Mouse (Mus musculus): ENCODE measurements around the gene Esrra. TPM values are rescaled to one million over a fixed set of nuclear protein-coding genes. Genes with fewer than 3 reads are reported as not detected.

The Esrra gene
- total and polyA plus RNA-seq, 2 experiments from 2014 or later, result 7.2 to 31.6 TPM

GRCm38 (mm10) chr19:6956461-6956860 is 34.8 kb upstream of the Esrra start:
- no peak overlapping the region for H3K4me2 ChIP-seq (ENCODE audit: low read depth, low read length, poor library complexity, severe bottlenecking)
- no peak for ATAC-seq (ENCODE audit: low FRiP score)
- TF ChIP-seq CTCF (IDR thresholded peaks at IDR 0.05), result no peak

DNA sequence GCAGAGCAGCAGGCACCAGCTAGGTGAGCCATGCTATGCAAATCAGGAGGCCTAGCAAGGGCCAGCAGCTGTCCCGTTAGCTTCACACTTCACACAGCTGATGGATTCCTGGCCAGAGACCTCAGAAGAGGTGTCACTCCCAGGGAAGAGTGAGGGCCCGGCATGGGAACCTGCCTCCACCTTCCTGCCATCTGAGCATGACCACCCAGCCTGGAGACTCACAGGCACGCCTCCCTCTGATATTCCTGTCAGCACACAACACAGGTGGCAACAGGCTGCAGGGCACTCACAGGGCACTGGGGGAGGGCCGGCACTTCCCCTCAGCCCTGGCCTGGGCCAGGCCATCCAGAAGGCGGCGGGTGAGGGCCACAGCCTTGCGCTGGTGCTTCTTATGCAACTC is 33.8 kb upstream of the Esrra start:
- Histone ChIP-seq H3K9ac (replicated peaks; ENCODE audit: low read length, poor library complexity, severe bottlenecking) (no peak overlapping the region), H3K9me3 (ENCODE audit: low read length) (no peaks in the 10 kb centered on the region), H3K27ac (ENCODE audit: low read depth, low read length) (no peak overlapping the region), H3K4me2 (ENCODE audit: low read depth, low read length, poor library complexity, severe bottlenecking) (no peak overlapping the region), H3K36me3 (ENCODE audit: insufficient read depth, low read length) (0 out of 2 replicates have a peak, but pooled peaks cover 12% of the 10 kb centered on the region), H3K27me3 (ENCODE audit: insufficient read depth, low read length) (no peaks in the 10 kb centered on the region), H3K4me3 (ENCODE audit: low read depth, low read length) (no peak overlapping the region), H3K4me1 (ENCODE audit: insufficient read depth, low read length) (0 out of 2 replicates have a peak, but pooled peaks cover 3% of the 10 kb centered on the region)
- DNase-seq (ENCODE audit: low spot score) (no peak), ATAC-seq (ENCODE audit: low FRiP score) (no peak)
- TF ChIP-seq CTCF (IDR thresholded peaks at IDR 0.05), result no peak
- 89% methylated on average over 7 of the region's 7 CpGs for WGBS

More at GRCm38 (mm10) chr19:6956461-6956860, 34.8 kb upstream of the Esrra start:
- no peak overlapping the region for H3K4me3 ChIP-seq (ENCODE audit: low read depth, low read length)
- no peak for DNase-seq (ENCODE audit: low spot score)
- no peak overlapping the region for H3K27ac ChIP-seq (ENCODE audit: low read depth, low read length)
- no peaks in the 10 kb centered on the region for H3K27me3 ChIP-seq (ENCODE audit: insufficient read depth, low read length)
- 0 out of 2 replicates have a peak, but pooled peaks cover 12% of the 10 kb centered on the region for H3K36me3 ChIP-seq (ENCODE audit: insufficient read depth, low read length)
- WGBS, result 76% methylated on average over 10 of the region's 10 CpGs
- 0 out of 2 replicates have a peak, but pooled peaks cover 3% of the 10 kb centered on the region for H3K4me1 ChIP-seq (ENCODE audit: insufficient read depth, low read length)
- no peaks in the 10 kb centered on the region for H3K9me3 ChIP-seq (ENCODE audit: low read length)
- no peak overlapping the region for H3K9ac ChIP-seq (replicated peaks; ENCODE audit: low read length, poor library complexity, severe bottlenecking)

DNA sequence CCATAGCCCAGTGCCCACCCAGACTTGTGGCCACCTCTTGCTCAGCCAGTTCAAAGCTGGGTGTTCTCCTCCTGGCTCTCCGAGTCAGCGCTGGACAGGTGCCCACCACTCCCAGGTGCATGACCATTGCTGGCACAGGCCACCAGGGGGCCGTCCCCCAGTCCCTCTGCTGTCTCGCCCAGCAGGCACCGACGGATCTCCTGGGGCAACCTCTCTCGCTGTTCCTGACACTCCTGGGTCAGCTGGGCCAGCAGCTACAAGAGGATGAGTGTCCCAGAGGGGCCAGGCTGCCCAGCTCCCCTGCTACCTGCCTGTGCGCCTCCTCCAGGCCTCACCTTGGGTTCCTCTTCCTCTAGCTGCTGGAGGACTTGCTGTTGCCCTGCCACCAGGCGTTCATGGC is 32.4 kb upstream of the Esrra start:
- DNase-seq (ENCODE audit: low spot score) (no peak), ATAC-seq (ENCODE audit: low FRiP score) (no peak)
- Histone ChIP-seq H3K36me3 (ENCODE audit: insufficient read depth, low read length) (0 out of 2 replicates have a peak, but pooled peaks cover 12% of the 10 kb centered on the region), H3K9ac (replicated peaks; ENCODE audit: low read length, poor library complexity, severe bottlenecking) (no peak overlapping the region), H3K4me1 (ENCODE audit: insufficient read depth, low read length) (0 out of 2 replicates have a peak, but pooled peaks cover 3% of the 10 kb centered on the region), H3K4me3 (ENCODE audit: low read depth, low read length) (no peak overlapping the region), H3K27me3 (ENCODE audit: insufficient read depth, low read length) (no peaks in the 10 kb centered on the region), H3K27ac (ENCODE audit: low read depth, low read length) (no peak overlapping the region), H3K9me3 (ENCODE audit: low read length) (no peaks in the 10 kb centered on the region), H3K4me2 (ENCODE audit: low read depth, low read length, poor library complexity, severe bottlenecking) (no peak overlapping the region)
- 57% methylated on average over 9 of the region's 9 CpGs for WGBS
- peak; percentile 40; the same call in 1 of the 2 replicates for TF ChIP-seq CTCF (IDR thresholded peaks at IDR 0.05)

DNA sequence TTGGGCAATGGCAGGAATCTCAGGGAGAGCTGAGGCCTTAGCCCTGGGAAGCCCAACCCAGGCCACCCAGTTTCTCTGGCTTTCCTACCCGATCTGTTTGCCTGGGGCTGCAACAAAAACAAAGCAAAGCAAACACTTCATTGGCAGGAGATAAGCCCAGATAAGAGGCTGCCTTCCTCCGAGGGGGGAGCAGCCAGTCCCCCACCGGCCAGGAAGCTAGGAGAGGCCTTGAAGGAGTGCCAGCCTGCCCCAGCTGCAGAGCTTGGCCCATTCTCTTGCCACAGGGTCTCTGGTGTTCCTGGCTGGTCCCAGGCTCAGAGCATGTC is 31.1 kb upstream of the Esrra start:
- Histone ChIP-seq H3K4me3 (ENCODE audit: low read depth, low read length) (peak overlapping the region; percentile 59), H3K9me3 (ENCODE audit: low read length) (no peaks in the 10 kb centered on the region), H3K36me3 (ENCODE audit: insufficient read depth, low read length) (peaks cover 13% of the 10 kb centered on the region; the same call in 1 of the 2 replicates), H3K27me3 (ENCODE audit: insufficient read depth, low read length) (no peaks in the 10 kb centered on the region), H3K4me1 (ENCODE audit: insufficient read depth, low read length) (0 out of 2 replicates have a peak, but pooled peaks cover 3% of the 10 kb centered on the region), H3K4me2 (ENCODE audit: low read depth, low read length, poor library complexity, severe bottlenecking) (peak overlapping the region; percentile 76), H3K27ac (ENCODE audit: low read depth, low read length) (peak overlapping the region; percentile 85; the same call in 1 of the 2 replicates), H3K9ac (replicated peaks; ENCODE audit: low read length, poor library complexity, severe bottlenecking) (no peak overlapping the region)
- WGBS, result 29% methylated on average over 3 of the region's 3 CpGs
- TF ChIP-seq CTCF (IDR thresholded peaks at IDR 0.05), result no peak
- no peak for DNase-seq (ENCODE audit: low spot score)
- ATAC-seq (ENCODE audit: low FRiP score), result no peak

GRCm38 (mm10) chr19:6951994-6952711 is 30.5 kb upstream of the Esrra start:
- peak overlapping the region; percentile 59 for H3K4me3 ChIP-seq (ENCODE audit: low read depth, low read length)
- TF ChIP-seq CTCF (IDR thresholded peaks at IDR 0.05), result no peak
- H3K9ac ChIP-seq (replicated peaks; ENCODE audit: low read length, poor library complexity, severe bottlenecking), result peak overlapping the region; percentile 57
- H3K4me1 ChIP-seq (ENCODE audit: insufficient read depth, low read length), result 0 out of 2 replicates have a peak, but pooled peaks cover 3% of the 10 kb centered on the region
- DNase-seq (ENCODE audit: low spot score) (peak; percentile 69), ATAC-seq (ENCODE audit: low FRiP score) (peak; percentile 53)
- H3K27me3 ChIP-seq (ENCODE audit: insufficient read depth, low read length), result no peaks in the 10 kb centered on the region
- WGBS, result 3% methylated on average over 30 of the region's 31 CpGs
- H3K36me3 ChIP-seq (ENCODE audit: insufficient read depth, low read length), result peaks cover 13% of the 10 kb centered on the region; the same call in 1 of the 2 replicates
- peak overlapping the region; percentile 76 for H3K4me2 ChIP-seq (ENCODE audit: low read depth, low read length, poor library complexity, severe bottlenecking)
- no peaks in the 10 kb centered on the region for H3K9me3 ChIP-seq (ENCODE audit: low read length)
- peak overlapping the region; percentile 85 for H3K27ac ChIP-seq (ENCODE audit: low read depth, low read length)

DNA sequence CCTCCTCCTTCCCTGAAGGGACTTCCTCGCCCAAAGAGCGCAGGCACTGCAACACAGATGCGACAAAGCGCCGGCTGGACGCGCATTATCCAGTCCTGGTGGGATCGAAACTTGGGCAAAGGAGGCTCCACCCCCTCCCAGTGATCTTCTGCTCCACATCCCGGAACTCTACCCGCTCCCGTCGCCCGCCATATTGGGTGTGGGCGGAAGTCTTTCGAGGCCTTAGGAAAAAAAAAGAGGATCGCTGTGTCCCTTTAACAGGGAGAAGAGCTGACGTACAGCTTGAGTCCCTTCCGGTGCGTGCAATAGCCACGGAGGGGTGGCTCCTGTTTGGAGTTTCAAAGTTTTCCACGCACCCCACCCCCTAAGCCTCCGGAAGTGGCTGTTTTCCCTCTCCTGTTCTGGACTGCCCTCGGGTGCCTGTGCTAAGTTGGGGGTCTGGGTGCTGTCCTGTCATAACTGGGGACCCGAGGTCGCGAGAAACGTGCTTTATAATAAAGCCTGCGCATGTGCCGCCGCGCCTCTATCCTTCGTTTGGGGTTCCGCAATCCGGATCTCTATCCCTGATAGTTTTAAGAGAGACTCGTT is 29.9 kb upstream of the Esrra start:
- under 1% methylated on average over 35 of the region's 35 CpGs for WGBS

More for the DNA sequence above, 29.9 kb upstream of the Esrra start:
- DNase-seq (ENCODE audit: low spot score), result peak; percentile 96
- Histone ChIP-seq H3K4me1 (ENCODE audit: insufficient read depth, low read length) (0 out of 2 replicates have a peak, but pooled peaks cover 3% of the 10 kb centered on the region), H3K4me2 (ENCODE audit: low read depth, low read length, poor library complexity, severe bottlenecking) (peak overlapping the region; percentile 76), H3K9me3 (ENCODE audit: low read length) (no peaks in the 10 kb centered on the region), H3K9ac (replicated peaks; ENCODE audit: low read length, poor library complexity, severe bottlenecking) (peak overlapping the region; percentile 64), H3K36me3 (ENCODE audit: insufficient read depth, low read length) (peaks cover 13% of the 10 kb centered on the region; the same call in 1 of the 2 replicates), H3K4me3 (ENCODE audit: low read depth, low read length) (peak overlapping the region; percentile 59), H3K27ac (ENCODE audit: low read depth, low read length) (peak overlapping the region; percentile 85), H3K27me3 (ENCODE audit: insufficient read depth, low read length) (no peaks in the 10 kb centered on the region)
- peak; percentile 78 for ATAC-seq (ENCODE audit: low FRiP score)
- no peak for TF ChIP-seq CTCF (IDR thresholded peaks at IDR 0.05)
